Mouse (Mus musculus) stomach, postnatal 0 days (tissue): ENCODE data around the gene Lrrc45. TPM values are rescaled to one million over a fixed set of nuclear protein-coding genes. Genes with fewer than 3 reads are reported as not detected.

ENCODE experiments used
- ATAC-seq: fragments of 200-750 bp; cut with Nextera tagmentation; 2 replicates; pipeline ENCODE4 v1.8.0; 2017; ENCODE audit not compliant: low FRiP score, low TSS enrichment
- DNase-seq: peaks from one replicate; pipeline ENCODE4 v3.0.0-alpha.2; 2016; ENCODE audit warnings: low spot score
- H3K27ac ChIP-seq: fragments of 300-500 bp; sonication (generic); replicated peaks from 2 replicates; pipeline ENCODE4 v1.5.1; 2014; ENCODE audit warnings: mild to moderate bottlenecking, control low read depth
- H3K27me3 ChIP-seq: fragments of 300-500 bp; sonication (generic); 2 replicates; pipeline ENCODE4 v1.6.1; 2014; ENCODE audit warnings: low read length; ENCODE audit not compliant: control insufficient read depth, insufficient read depth
- H3K36me3 ChIP-seq: fragments of 300-500 bp; sonication (generic); 2 replicates; pipeline ENCODE4 v1.6.1; 2014; ENCODE audit warnings: low read length, mixed read lengths; ENCODE audit not compliant: control insufficient read depth, insufficient read depth
- H3K4me1 ChIP-seq: fragments of 300-500 bp; sonication (generic); replicated peaks from 2 replicates; pipeline ENCODE4 v1.6.1; 2014; ENCODE audit warnings: antibody characterized with exemption; ENCODE audit not compliant: control insufficient read depth, insufficient read depth
- H3K4me2 ChIP-seq: fragments of 300-500 bp; sonication (generic); replicated peaks from 2 replicates; pipeline ENCODE4 v1.6.1; 2014; ENCODE audit warnings: low read depth, mild to moderate bottlenecking, control low read depth, moderate library complexity
- H3K4me3 ChIP-seq: fragments of 300-500 bp; sonication (generic); 2 replicates; pipeline ENCODE4 v1.5.1; 2014; ENCODE audit warnings: low read depth, low read length, control low read depth
- H3K9ac ChIP-seq: fragments of 300-500 bp; sonication (generic); 2 replicates; pipeline ENCODE4 v1.6.1; 2014; ENCODE audit warnings: mild to moderate bottlenecking, low read length, control low read depth, mixed read lengths
- H3K9me3 ChIP-seq: fragments of 300-500 bp; sonication (generic); 2 replicates; pipeline ENCODE4 v1.6.1; 2016; ENCODE audit warnings: low read length; ENCODE audit not compliant: control insufficient read depth
- CTCF ChIP-seq: IDR thresholded peaks from 2 replicates; pipeline ENCODE4 v1.5.1; 2016; ENCODE audit warnings: antibody characterized with exemption, low read depth, mild to moderate bottlenecking, moderate library complexity
- EP300 ChIP-seq: optimal IDR thresholded peaks from 2 replicates; pipeline ENCODE3; 2016; ENCODE audit warnings: antibody characterized with exemption
- WGBS: fragments of 180-500 bp; shearing (Covaris S2); extraction: QIAGEN DNeasy Blood & Tissue Kit; methylation state at CpG from one replicate; pipeline ENCODE4 v1.1.7; 2014; 5-methylcytosine and 5-hydroxymethylcytosine counted together
- polyA plus RNA-seq: library from polyadenylated mRNA; unstranded; fragments of >200 nt; fragmentation: Nextera tagmentation; extraction: Ambion mirVana; gene quantifications from 2 replicates; pipeline ENCODE4 v1.2.1, GENCODE M21; 2015

Lrrc45 gene
- polyA plus RNA-seq, 1 experiment from 2014 or later, result 18.7 TPM

DNA sequence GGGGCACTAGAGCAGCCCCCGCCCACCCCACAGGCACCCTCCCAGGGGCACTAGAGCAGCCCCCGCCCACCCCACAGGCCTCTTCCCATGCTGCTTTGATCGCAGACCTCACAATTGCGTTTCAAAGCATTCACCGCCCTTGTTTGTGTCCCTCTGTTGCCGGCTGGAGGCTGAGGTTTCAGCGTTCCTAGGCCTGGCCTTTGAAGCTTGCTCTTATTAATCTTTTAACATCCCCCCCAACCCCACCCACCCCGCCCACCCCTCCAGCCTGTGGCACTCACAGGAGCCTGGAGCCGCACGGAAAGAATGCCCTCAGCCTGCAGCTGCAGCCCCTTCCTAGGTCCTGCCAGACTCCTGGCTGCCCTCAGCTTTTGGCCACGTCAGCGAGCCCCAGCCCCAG lies 6.5 kb upstream of the Lrrc45 start:
- no peak overlapping the region for H3K27ac ChIP-seq
- H3K36me3 ChIP-seq, result peaks cover 5% of the 10 kb centered on the region
- WGBS, result 30% methylated on average over 12 of the region's 12 CpGs
- no peaks in the 10 kb centered on the region for H3K27me3 ChIP-seq
- no peak overlapping the region for H3K9ac ChIP-seq
- TF ChIP-seq EP300, result no peak
- TF ChIP-seq CTCF, result no peak
- 0 out of 2 replicates have a peak, but pooled peaks cover 3% of the 10 kb centered on the region for H3K4me1 ChIP-seq
- DNase-seq (no peak), ATAC-seq (no peak)
- no peak overlapping the region for H3K4me3 ChIP-seq
- H3K4me2 ChIP-seq, result no peak overlapping the region
- no peaks in the 10 kb centered on the region for H3K9me3 ChIP-seq

DNA sequence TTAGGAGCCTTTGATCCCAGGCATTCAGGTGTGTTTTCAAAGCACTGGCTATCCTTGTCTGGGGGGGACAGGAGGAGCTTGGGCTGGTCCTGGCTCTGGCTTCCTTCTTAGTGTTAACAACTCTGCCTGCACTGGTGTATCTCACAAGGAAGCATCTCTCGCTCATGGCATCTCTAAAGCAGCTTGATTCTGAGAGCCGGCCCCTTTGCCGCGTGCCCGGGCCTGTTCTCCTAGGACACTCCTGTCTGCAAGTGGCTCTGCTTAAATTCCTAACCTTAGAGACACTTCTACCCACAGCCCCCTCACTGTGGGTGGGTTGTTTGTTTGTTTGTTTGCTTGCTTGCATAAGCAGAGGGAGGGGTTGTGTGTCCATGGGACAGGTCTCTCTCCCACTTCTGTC lies 5.8 kb upstream of the Lrrc45 start:
- Histone ChIP-seq H3K9me3 (no peaks in the 10 kb centered on the region), H3K9ac (no peak overlapping the region), H3K27me3 (no peaks in the 10 kb centered on the region), H3K4me3 (no peak overlapping the region), H3K4me2 (no peak overlapping the region), H3K27ac (no peak overlapping the region), H3K36me3 (peaks cover 3% of the 10 kb centered on the region), H3K4me1 (0 out of 2 replicates have a peak, but pooled peaks cover 3% of the 10 kb centered on the region)
- DNase-seq (no peak), ATAC-seq (no peak)
- TF ChIP-seq EP300 (no peak), CTCF (no peak)
- 49% methylated on average over 5 of the region's 5 CpGs for WGBS

DNA sequence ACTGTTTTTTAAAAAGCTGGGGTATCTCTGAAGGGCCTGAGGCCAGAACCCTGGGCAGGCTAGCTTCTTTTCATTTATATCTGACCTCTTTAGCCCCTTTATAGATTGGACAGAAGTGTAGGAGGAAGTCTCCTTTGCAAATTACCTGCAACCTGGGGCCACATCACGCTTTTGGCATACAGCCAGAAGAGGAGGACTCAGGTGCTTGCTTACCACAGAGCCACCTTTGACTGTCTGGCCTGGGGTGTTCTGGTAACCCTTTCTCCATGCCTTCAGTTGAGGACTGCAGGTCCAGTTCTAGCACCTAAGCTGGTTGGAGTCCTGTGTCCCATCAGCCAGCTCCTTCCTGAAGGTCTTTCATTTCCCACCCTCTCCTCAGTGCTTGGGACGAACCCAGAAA lies 4.2 kb upstream of the Lrrc45 start:
- H3K4me3 ChIP-seq, result no peak overlapping the region
- H3K4me1 ChIP-seq, result no peaks in the 10 kb centered on the region
- H3K4me2 ChIP-seq, result no peak overlapping the region
- H3K27me3 ChIP-seq, result no peaks in the 10 kb centered on the region
- ATAC-seq (no peak), DNase-seq (peak; percentile 80)
- WGBS, result 64% methylated on average over 2 of the region's 2 CpGs
- H3K27ac ChIP-seq, result peak overlapping the region; percentile 56
- H3K9me3 ChIP-seq, result no peaks in the 10 kb centered on the region
- TF ChIP-seq CTCF, result no peak
- TF ChIP-seq EP300, result no peak
- peaks cover 3% of the 10 kb centered on the region for H3K36me3 ChIP-seq
- H3K9ac ChIP-seq, result no peak overlapping the region

DNA sequence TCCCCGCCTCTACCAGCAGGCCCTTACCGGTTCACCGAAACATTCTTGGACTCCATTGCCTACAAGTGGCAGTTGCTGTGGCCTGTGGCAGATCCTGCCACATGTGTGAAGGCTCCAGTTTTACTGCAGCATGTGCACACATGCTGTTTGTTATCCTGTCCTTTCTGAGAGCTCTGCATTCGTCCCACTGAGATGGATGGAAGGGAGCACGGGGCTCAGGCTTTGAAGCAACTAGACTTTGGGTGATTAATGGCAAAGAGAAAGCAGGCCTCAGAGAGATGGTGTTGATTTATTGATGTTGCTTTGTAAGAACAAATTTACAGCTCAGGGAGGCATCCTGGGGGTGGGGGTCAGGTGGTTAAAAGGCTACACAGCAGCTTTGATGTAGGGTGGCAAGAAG lies 3.1 kb upstream of the Lrrc45 start:
- Histone ChIP-seq H3K4me3 (no peak overlapping the region), H3K9me3 (no peaks in the 10 kb centered on the region), H3K9ac (no peak overlapping the region), H3K36me3 (peaks cover 3% of the 10 kb centered on the region), H3K27me3 (no peaks in the 10 kb centered on the region), H3K4me2 (no peak overlapping the region), H3K27ac (no peak overlapping the region), H3K4me1 (no peaks in the 10 kb centered on the region)
- ATAC-seq (no peak), DNase-seq (no peak)
- 41% methylated on average over 5 of the region's 5 CpGs for WGBS
- TF ChIP-seq EP300, result no peak
- TF ChIP-seq CTCF, result no peak

DNA sequence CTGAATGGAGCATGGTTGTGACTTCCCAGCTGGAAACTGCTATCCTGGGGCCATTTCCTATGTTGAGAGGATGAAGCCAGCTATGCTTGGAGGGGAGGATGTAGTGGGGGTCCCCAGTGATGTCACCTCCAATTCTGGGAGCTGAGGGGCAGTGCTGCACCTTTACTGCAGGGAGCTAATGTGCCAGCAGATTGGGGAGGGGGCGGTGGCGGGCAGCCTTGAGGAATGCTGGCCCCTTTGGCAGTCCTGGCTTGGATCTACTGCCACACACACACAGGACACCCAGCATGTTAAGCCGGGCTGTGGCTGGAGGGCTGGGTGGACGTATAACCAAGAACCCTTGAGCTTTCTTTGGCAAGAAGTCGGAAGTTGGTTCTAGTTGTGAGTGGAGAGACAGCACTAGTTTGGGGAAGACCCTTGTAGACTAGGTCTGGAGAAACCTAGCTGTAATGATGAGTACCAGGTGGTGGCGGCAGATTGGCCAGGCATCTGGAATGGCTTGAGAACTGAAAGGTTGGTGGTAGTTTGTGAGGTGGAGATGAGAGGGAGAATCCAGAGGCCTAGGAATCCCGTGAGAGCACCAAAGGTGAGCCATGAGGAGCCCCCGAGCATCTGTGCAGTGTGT lies 1.6 kb upstream of the Lrrc45 start:
- Histone ChIP-seq H3K4me2 (peak overlapping the region; percentile 97), H3K4me1 (no peaks in the 10 kb centered on the region), H3K27me3 (no peaks in the 10 kb centered on the region), H3K4me3 (no peak overlapping the region), H3K36me3 (peaks cover 5% of the 10 kb centered on the region), H3K9ac (no peak overlapping the region), H3K27ac (no peak overlapping the region), H3K9me3 (no peaks in the 10 kb centered on the region)
- WGBS, result 63% methylated on average over 8 of the region's 8 CpGs
- no peak for DNase-seq
- TF ChIP-seq EP300, result no peak
- TF ChIP-seq CTCF, result no peak
- no peak for ATAC-seq

DNA sequence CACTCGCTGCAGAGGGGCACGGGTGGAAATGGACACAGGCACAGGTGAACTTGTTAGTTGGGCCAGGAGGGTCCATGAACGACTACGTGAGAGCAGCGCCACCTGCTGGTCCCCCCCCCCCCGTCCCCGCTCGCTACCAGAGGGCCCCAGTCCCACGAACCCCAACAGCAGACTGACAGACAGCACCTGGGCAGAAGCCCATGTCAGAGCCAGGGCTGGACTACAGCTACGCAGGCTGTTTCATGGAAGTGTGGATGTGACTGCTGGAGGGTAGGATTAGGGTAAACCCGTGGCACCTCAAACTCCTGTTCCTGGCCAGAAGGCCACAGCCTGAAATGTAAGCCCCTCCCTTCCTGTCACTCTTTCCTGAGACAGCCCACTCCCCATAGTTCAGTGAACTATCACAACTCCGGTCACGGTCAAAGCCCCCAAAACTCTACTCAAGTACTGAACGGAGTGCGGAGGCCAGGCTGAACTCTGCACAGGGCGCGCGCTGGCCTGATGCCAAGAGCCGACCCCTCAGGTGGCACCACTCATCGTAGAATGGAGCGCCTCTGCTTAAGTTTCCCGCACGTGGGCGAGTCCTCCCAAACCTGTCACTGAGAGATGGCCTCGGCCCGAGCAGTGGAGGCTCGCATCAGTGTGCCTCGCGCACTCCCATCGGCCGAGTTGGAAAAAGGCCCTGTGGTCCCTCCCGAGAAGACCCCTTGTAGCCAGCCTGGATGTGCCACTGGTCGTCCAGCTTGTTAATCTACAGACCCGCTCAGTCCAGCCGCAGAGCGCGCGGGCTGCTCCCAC lies 755 bp upstream of the Lrrc45 start:
- peak; percentile 13 for ATAC-seq
- H3K4me1 ChIP-seq, result no peaks in the 10 kb centered on the region
- under 1% methylated on average over 36 of the region's 38 CpGs for WGBS

More for the DNA sequence above, 755 bp upstream of the Lrrc45 start:
- Histone ChIP-seq H3K9me3 (no peaks in the 10 kb centered on the region), H3K27ac (peak overlapping the region; percentile 81), H3K36me3 (peaks cover 11% of the 10 kb centered on the region), H3K4me2 (peak overlapping the region; percentile 97), H3K4me3 (peak overlapping the region; percentile 62), H3K27me3 (no peaks in the 10 kb centered on the region), H3K9ac (peak overlapping the region; percentile 68)
- TF ChIP-seq CTCF (peak; percentile 86), EP300 (no peak)
- DNase-seq, result peak; percentile 87
